Mouse (Mus musculus): ENCODE measurements around the gene Gm45021. TPM values are rescaled to one million over a fixed set of nuclear protein-coding genes. Genes with fewer than 3 reads are reported as not detected.

The Gm45021 gene
- not detected for polyA plus RNA-seq (2015; fragmentation: Illumina TruSeq; extraction: RNeasy Lipid Tissue Mini Kit (QIAGEN cat#74804); ENCODE audit: insufficient read depth, low replicate concordance)

DNA sequence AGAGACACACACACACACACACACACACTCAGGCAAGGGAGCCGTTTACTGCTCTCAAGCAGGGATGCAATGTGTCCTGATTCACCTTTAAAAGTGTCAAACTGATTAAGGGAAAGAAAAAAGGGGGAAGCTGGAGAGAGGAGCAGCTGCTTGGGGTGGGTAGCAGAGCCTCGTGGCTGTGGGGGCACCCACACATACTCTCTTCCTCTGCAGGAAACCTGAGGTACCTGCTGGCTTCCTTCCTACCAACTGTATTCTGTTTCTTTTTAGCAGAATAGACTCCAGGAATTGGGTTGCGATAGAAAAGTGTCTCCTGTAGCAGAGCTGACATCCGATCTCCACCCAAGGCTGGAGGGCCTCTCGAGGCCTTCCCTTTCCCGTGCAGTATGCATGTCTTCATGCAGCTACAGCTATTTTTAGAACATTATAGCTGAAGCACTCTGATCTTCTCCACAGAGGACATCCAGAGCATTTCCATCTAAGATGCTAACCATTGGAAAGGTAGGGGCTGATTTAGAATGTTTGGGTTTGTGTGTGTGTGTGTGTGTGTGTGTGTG, at the start of gene Gm45021:
TSS of gene Gm45021 (plus strand) at position 417 of the 557 bp plus-strand sequence.

DNA sequence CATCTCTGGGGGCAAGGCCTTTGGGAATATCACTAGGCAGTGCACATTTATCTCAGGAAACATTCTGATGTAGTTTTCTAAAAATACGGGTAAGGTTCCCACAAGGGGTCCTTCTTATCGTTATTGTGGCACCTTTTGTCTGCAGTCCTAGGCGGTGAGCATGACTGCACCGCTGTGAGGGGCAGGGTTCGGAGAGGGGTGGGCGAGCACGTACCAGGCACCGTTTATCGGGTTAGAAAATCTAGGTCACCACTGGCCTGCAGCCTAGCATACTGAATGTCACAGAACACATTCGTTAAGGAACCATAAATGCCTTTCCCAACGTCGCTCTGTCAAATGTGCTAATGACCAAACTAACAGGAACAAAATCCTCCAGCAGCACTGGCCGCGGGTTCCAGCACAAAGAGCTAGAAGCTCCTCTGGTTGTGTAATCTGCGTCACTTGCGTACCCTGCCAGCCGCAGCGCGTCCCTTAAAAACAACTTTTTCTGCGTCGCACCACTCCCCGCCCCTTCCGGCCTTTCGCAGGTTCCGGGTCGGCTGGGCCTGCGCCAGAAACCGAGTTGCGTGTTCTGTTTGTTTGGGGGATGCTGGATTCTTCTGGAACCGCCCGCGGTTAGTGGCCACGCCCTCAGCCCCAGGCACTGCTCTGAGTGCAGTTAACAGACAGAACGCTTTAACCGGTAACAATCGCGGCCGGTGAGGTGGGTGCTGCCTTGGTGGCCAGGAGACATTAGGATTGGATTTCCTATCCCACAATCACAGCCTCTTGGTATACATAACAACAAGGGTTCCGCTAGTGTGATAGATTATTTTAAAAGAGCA, 34.9 kb upstream of the Gm45021 start, which contains the start of gene Lrrc61:
TSS of gene Lrrc61 (plus strand) at position 517 of the 824 bp plus-strand sequence.

DNA sequence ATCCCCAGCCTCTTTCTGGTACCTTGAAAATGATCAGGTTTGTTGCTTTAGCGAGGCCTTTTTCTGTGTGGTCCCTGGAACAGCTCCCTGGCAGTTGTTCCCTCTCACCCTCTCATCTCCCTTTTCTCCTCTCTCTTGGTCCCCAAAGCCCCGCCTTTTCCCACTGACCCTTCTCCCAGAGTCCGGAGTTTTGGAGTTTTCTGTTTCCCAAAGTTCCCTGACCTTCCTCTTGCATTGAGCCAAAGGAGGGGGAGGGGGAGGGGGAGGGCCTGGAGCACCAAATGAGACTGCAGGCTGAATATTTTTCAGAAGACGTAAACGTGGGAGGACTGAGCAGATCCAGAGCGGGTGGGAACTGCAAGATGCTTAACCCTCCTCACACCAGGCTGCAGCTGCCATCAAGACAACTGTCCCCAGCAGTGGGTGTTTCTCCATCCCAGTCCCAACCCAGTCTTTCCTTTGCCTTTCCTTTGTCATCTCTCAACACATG, 16.8 kb upstream of the Gm45021 start, which contains the start of gene Rarres2:
TSS of gene Rarres2 (minus strand) at position 218 of the 490 bp plus-strand sequence.

DNA sequence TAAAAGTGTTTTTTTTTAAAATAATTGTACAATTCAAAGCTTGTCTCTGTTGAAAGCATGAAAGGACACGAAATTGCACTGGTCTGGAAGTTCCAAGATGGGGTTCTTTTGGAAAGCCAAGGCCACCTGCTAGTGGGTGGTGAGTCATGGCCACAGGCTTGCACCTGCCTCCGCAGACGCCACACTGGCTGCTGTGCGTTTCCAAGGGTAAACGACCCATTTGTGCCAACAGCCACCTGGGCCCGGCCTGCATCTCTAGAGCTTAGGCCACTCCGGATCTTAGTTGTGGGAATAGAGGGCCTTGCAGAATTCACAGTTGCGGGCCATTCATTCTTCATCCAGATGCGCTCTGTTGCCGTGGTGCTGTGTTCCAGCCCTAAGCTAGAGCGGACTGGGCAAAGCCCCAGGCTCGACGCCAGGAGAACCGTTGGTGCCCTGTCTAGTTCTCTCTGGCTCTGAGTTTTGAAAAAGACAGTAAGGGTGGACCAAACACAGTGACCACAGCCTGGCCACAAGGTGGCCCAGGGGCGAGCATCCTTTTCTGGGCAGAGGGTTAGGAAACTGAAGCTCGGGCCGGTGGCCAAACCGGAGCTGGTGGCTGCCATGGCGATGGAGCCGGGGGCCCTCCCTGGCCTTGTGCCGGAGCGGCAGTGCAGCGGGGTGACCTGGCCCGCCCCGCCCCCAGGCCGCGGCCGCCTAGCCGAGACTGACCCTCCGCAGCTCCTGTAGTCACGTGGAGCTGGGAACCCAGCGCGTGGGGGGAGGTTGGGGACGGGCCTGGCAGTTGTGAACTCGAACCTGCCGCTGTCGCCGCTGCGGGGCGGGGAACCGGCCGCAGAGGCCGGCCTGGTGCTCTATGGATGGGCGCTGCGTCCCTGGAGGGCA, 4.0 kb downstream of the Gm45021 start, which contains the start of the genes Repin1 and Gm44965:
TSS of gene Repin1 (plus strand) at position 726 of the 885 bp plus-strand sequence.
TSS of gene Gm44965 (plus strand) at position 784 of the 885 bp plus-strand sequence.

DNA sequence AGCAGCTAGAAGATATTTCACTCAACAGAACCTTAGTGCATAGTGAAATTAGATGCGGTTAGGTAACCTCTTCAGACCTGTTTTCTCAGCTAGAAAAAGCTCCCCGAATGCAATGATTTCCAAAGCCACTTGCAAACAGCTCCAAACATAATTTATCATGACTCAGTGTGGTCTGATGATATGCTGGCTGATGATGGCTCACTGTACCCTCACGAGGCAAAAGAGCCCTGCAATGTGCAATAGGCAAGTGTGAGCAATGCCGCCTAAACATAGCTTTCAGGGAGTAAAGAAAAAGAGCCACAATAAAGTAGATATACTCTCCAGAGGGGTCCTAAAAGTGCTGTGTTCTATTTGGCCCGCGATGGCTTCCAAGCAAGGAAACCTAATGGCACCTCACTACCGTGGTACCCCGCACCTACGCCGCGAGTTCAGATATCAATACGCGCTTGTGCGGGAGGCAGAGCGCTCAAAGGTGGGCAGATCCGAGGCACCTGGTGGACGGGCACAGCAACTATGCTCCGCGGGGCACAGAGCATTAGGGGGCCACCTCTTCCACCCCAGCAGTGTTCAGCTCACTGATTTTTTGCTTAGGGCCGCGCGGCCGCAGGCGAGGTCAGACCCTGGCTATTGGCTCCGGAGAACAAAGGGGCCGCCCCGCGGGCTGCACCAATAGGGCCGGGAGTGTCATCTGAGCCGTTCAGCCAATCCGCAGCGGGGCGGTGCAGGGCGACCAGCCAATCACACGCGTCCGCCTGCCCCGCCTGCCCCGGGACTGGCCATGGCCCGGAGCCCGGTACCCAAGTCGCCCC, 12.1 kb downstream of the Gm45021 start, which contains the start of gene Zfp775:
TSS of gene Zfp775 (plus strand) at position 793 of the 809 bp plus-strand sequence.

DNA sequence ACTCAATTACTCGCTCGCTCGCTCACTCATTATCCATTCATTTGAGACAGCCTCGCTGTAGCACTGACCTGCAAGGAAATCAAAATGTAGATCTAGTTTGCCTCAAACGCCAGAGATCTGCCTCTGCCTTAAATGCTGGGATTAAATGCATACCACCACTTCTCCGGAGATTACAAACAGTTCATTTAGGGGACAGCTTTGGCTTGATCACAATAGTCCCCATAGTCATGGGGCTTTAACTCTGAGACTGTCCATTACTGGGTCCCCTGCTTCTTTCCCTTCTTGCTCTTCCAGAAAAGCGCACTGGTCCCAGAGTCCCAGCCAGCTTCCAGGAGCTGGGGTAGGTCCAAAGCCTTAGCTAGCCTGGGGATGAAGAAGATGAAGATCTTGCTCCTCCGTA, 37.1 kb downstream of the Gm45021 start, which contains the start of gene AI854703:
TSS of gene AI854703 (plus strand) at position 301 of the 400 bp plus-strand sequence.

DNA sequence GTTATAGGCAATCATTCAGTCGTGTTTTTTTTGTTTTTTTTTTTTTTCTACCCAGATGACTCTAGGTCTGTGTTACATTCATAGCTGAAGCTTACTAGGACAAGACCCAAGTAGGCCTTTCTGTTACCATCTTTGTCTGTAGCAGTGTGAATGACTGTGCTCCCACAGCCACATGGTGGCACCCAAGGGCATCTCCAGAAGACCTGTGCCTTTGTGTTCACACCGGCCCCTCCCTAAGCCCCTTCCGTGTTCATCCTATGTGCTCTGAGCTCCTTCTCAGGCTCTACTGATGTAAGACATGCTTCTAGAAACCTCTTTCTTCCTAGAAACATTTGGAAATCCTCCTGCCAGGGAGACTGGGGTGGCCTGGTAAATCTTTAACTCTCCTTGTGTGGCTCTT, 57.6 kb downstream of the Gm45021 start, which contains the start of gene Gimap8:
TSS of gene Gimap8 (plus strand) at position 240 of the 400 bp plus-strand sequence.

Other genes starting within 250 kb of the Gm45021 start
- gene Krba1, start 194.0 kb upstream of the Gm45021 start, polyA plus RNA-seq (2015; fragmentation: Illumina TruSeq; extraction: RNeasy Lipid Tissue Mini Kit (QIAGEN cat#74804); ENCODE audit: insufficient read depth, low replicate concordance): 12.9 TPM
- gene Zfp467, start 143.8 kb upstream of the Gm45021 start, polyA plus RNA-seq (2015; fragmentation: Illumina TruSeq; extraction: RNeasy Lipid Tissue Mini Kit (QIAGEN cat#74804); ENCODE audit: insufficient read depth, low replicate concordance): 9.9 TPM
- gene Sspo, start 141.4 kb upstream of the Gm45021 start, polyA plus RNA-seq (2015; fragmentation: Illumina TruSeq; extraction: RNeasy Lipid Tissue Mini Kit (QIAGEN cat#74804); ENCODE audit: insufficient read depth, low replicate concordance): 0.75 TPM
- 2.4 TPM for gene Atp6v0e2, start 52.0 kb upstream of the Gm45021 start, polyA plus RNA-seq (2015; fragmentation: Illumina TruSeq; extraction: RNeasy Lipid Tissue Mini Kit (QIAGEN cat#74804); ENCODE audit: insufficient read depth, low replicate concordance)
- 15.7 TPM for gene Lrrc61, start 34.8 kb upstream of the Gm45021 start, polyA plus RNA-seq (2015; fragmentation: Illumina TruSeq; extraction: RNeasy Lipid Tissue Mini Kit (QIAGEN cat#74804); ENCODE audit: insufficient read depth, low replicate concordance)
- 84.3 TPM for gene Rarres2, start 16.8 kb upstream of the Gm45021 start, polyA plus RNA-seq (2015; fragmentation: Illumina TruSeq; extraction: RNeasy Lipid Tissue Mini Kit (QIAGEN cat#74804); ENCODE audit: insufficient read depth, low replicate concordance)
- 7.5 TPM for gene Repin1, start 4.3 kb downstream of the Gm45021 start, polyA plus RNA-seq (2015; fragmentation: Illumina TruSeq; extraction: RNeasy Lipid Tissue Mini Kit (QIAGEN cat#74804); ENCODE audit: insufficient read depth, low replicate concordance)
- gene Gm44965, start 4.3 kb downstream of the Gm45021 start, polyA plus RNA-seq (2015; fragmentation: Illumina TruSeq; extraction: RNeasy Lipid Tissue Mini Kit (QIAGEN cat#74804); ENCODE audit: insufficient read depth, low replicate concordance): not detected
- 1.5 TPM for gene Zfp775, start 12.5 kb downstream of the Gm45021 start, polyA plus RNA-seq (2015; fragmentation: Illumina TruSeq; extraction: RNeasy Lipid Tissue Mini Kit (QIAGEN cat#74804); ENCODE audit: insufficient read depth, low replicate concordance)
- gene AI854703, start 37.2 kb downstream of the Gm45021 start, polyA plus RNA-seq (2015; fragmentation: Illumina TruSeq; extraction: RNeasy Lipid Tissue Mini Kit (QIAGEN cat#74804); ENCODE audit: insufficient read depth, low replicate concordance): 0.30 TPM
- 329 TPM for gene Gimap8, start 57.6 kb downstream of the Gm45021 start, polyA plus RNA-seq (2015; fragmentation: Illumina TruSeq; extraction: RNeasy Lipid Tissue Mini Kit (QIAGEN cat#74804); ENCODE audit: insufficient read depth, low replicate concordance)
- gene Gimap9, start 86.5 kb downstream of the Gm45021 start, polyA plus RNA-seq (2015; fragmentation: Illumina TruSeq; extraction: RNeasy Lipid Tissue Mini Kit (QIAGEN cat#74804); ENCODE audit: insufficient read depth, low replicate concordance): 169 TPM
- 799 TPM for gene Gimap4, start 94.9 kb downstream of the Gm45021 start, polyA plus RNA-seq (2015; fragmentation: Illumina TruSeq; extraction: RNeasy Lipid Tissue Mini Kit (QIAGEN cat#74804); ENCODE audit: insufficient read depth, low replicate concordance)
- 609 TPM for gene Gimap6, start 118.6 kb downstream of the Gm45021 start, polyA plus RNA-seq (2015; fragmentation: Illumina TruSeq; extraction: RNeasy Lipid Tissue Mini Kit (QIAGEN cat#74804); ENCODE audit: insufficient read depth, low replicate concordance)
- gene Gm28053, start 129.0 kb downstream of the Gm45021 start, polyA plus RNA-seq (2015; fragmentation: Illumina TruSeq; extraction: RNeasy Lipid Tissue Mini Kit (QIAGEN cat#74804); ENCODE audit: insufficient read depth, low replicate concordance): 83.2 TPM
- 103 TPM for gene Gimap7, start 129.0 kb downstream of the Gm45021 start, polyA plus RNA-seq (2015; fragmentation: Illumina TruSeq; extraction: RNeasy Lipid Tissue Mini Kit (QIAGEN cat#74804); ENCODE audit: insufficient read depth, low replicate concordance)
- gene Gimap1, start 149.4 kb downstream of the Gm45021 start, polyA plus RNA-seq (2015; fragmentation: Illumina TruSeq; extraction: RNeasy Lipid Tissue Mini Kit (QIAGEN cat#74804); ENCODE audit: insufficient read depth, low replicate concordance): 200 TPM
- gene Gimap5, start 156.6 kb downstream of the Gm45021 start, polyA plus RNA-seq (2015; fragmentation: Illumina TruSeq; extraction: RNeasy Lipid Tissue Mini Kit (QIAGEN cat#74804); ENCODE audit: insufficient read depth, low replicate concordance): 81.6 TPM
- 371 TPM for gene Gimap3, start 181.2 kb downstream of the Gm45021 start, polyA plus RNA-seq (2015; fragmentation: Illumina TruSeq; extraction: RNeasy Lipid Tissue Mini Kit (QIAGEN cat#74804); ENCODE audit: insufficient read depth, low replicate concordance)